Mouse (Mus musculus) embryonic facial prominence, embryonic 12.5 days (tissue): ENCODE measurements around the gene Igfn1. TPM values are rescaled to one million over a fixed set of nuclear protein-coding genes. Genes with fewer than 3 reads are reported as not detected.
A peak's percentile ranks its signal among the peaks of the same experiment; 100 is the strongest.

Source experiments
- ATAC-seq: fragments of 200-750 bp; cut with Nextera tagmentation; 2 replicates; pipeline ENCODE4 v1.8.0; 2017; ENCODE audit not compliant: insufficient number of reproducible peaks, insufficient read depth, low FRiP score, low TSS enrichment
- H3K27ac ChIP-seq: fragments of 300-500 bp; sonication (generic); 2 replicates; pipeline ENCODE4 v1.5.1; 2016; ENCODE audit warnings: mild to moderate bottlenecking
- H3K27me3 ChIP-seq: fragments of 300-500 bp; sonication (generic); 2 replicates; pipeline ENCODE4 v1.6.1; 2016; ENCODE audit warnings: mild to moderate bottlenecking, moderate library complexity
- H3K36me3 ChIP-seq: fragments of 300-500 bp; sonication (generic); 2 replicates; pipeline ENCODE4 v1.6.1; 2016; ENCODE audit warnings: mild to moderate bottlenecking
- H3K4me1 ChIP-seq: fragments of 300-500 bp; sonication (generic); 2 replicates; pipeline ENCODE4 v1.6.1; 2016
- H3K4me2 ChIP-seq: fragments of 300-500 bp; sonication (generic); replicated peaks from 2 replicates; pipeline ENCODE4 v1.6.1; 2016; ENCODE audit warnings: mild to moderate bottlenecking, moderate library complexity
- H3K4me3 ChIP-seq: fragments of 300-500 bp; sonication (generic); 2 replicates; pipeline ENCODE4 v1.5.1; 2016; ENCODE audit warnings: mild to moderate bottlenecking
- H3K9ac ChIP-seq: fragments of 300-500 bp; sonication (generic); 2 replicates; pipeline ENCODE4 v1.6.1; 2016; ENCODE audit warnings: mild to moderate bottlenecking, moderate library complexity
- H3K9me3 ChIP-seq: fragments of 300-500 bp; sonication (generic); 2 replicates; pipeline ENCODE4 v1.6.1; 2016; ENCODE audit warnings: mild to moderate bottlenecking, moderate library complexity
- WGBS: fragments of 180-500 bp; shearing (Covaris S2); methylation state at CpG from one replicate; pipeline ENCODE4 v1.1.7; 2016; 5-methylcytosine and 5-hydroxymethylcytosine counted together
- polyA plus RNA-seq: library from polyadenylated mRNA; unstranded; fragments of >200 nt; fragmentation: Nextera tagmentation; extraction: Ambion mirVana; gene quantifications from 2 replicates; pipeline ENCODE4 v1.2.1, GENCODE M21; 2016

Gene Igfn1
- polyA plus RNA-seq, 1 experiment from 2014 or later: 0.09 TPM

DNA sequence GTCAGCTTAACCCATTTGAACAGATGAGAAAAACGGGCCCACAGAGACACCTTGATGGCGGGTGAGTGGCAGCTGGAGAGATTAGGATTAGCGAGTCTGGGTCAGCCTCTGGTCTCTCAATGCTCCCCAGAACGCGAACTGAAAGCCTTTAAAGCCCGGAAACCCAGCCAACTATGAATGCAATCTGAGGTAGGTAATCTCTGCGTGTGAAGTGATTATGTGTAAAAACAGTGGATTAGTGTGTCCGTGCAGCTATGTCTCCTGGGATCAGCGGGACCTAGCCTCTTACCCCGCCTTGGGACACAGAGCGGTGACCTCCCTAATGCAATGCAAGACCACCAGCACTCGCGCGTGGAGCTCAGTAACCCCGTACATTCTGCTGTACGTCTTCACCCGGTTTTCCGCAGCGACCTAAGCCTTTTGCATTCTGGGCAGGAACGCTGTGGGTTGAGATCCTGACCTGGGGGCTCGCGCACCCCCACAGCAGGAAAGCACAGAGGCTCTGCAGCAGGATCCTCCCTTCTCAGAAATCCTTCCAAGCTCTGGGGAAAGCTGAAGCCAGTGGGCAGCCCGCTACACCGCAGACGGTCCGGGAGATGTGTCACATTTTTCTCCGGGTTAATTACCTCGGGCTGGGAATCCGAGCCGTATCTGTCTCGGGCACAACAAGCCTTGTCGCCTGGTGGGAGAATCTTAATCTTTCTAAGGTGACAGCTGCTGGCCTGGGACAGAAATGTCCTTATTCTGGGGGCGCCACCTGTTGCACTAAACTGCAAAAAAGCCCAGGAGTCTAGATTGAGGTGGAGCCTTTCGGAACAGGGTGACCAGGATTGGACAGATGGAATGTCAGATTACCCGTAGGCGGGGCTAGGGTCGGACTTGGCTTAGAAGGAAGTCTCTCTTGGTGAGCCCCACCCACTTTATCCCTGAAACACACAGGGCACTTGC is 1.3 kb upstream of the Igfn1 start, which contains the start of gene Tmem9:
Tmem9 (plus strand) TSS at position 940 of the 948 bp plus-strand sequence.
- Histone ChIP-seq H3K4me2 (peak within 1 kb of the TSS; percentile 73), H3K4me1 (0 out of 2 replicates have a peak, but pooled peaks cover 7% of the 10 kb centered on the region), H3K4me3 (peak within 1 kb of the TSS; percentile 40), H3K27me3 (peaks cover 20% of the 10 kb centered on the region), H3K27ac (no peak within 1 kb of the TSS), H3K36me3 (no peaks in the 10 kb centered on the region), H3K9me3 (no peaks in the 10 kb centered on the region), H3K9ac (0 out of 2 replicates have a peak within 1 kb of the TSS, but pooled peaks have one; percentile 3)
- WGBS: 2% methylated on average over 37 of the region's 37 CpGs
- ATAC-seq: peak; percentile 83

DNA sequence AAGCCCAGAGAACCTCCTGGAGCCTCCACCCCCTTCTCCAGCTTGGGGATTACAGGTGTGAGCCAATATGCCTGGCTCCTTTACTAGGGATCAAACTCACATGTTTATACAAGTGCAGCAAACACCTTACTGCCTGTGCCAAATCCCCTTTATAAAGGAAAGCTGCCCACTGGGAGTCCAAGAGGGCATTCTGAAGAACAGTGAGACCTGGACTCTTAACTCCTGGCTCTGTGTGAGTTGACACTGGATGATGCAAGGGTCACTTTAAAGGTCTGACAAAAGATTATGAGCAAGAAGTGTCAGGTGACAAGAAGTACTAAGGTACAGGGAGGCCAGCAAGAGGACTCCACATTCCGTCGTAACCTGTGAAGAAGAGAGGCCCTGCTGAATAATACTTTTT is 4.7 kb downstream of the Igfn1 start:
- Histone ChIP-seq H3K27me3 (peaks cover 8% of the 10 kb centered on the region), H3K36me3 (no peaks in the 10 kb centered on the region), H3K4me2 (no peak overlapping the region), H3K9ac (no peak overlapping the region), H3K9me3 (no peaks in the 10 kb centered on the region), H3K4me1 (no peaks in the 10 kb centered on the region), H3K4me3 (no peak overlapping the region), H3K27ac (no peak overlapping the region)
- 85% methylated on average over 2 of the region's 2 CpGs for WGBS
- ATAC-seq: no peak

- Histone ChIP-seq H3K27me3 (peaks cover 10% of the 10 kb centered on the region; the same call in 1 of the 2 replicates), H3K4me2 (no peak overlapping the region), H3K27ac (no peak overlapping the region), H3K4me3 (no peak overlapping the region), H3K4me1 (no peaks in the 10 kb centered on the region), H3K36me3 (no peaks in the 10 kb centered on the region), H3K9me3 (no peaks in the 10 kb centered on the region), H3K9ac (no peak overlapping the region)
- no peak for ATAC-seq
- WGBS: 58% methylated on average over 8 of the region's 8 CpGs
Measured at GRCm38 (mm10) chr1:135999720-136000287, 6.3 kb downstream of the Igfn1 start.

GRCm38 (mm10) chr1:135997537-135997936 is 8.6 kb downstream of the Igfn1 start:
- Histone ChIP-seq H3K4me2 (no peak overlapping the region), H3K4me1 (no peaks in the 10 kb centered on the region), H3K4me3 (no peak overlapping the region), H3K27ac (no peak overlapping the region), H3K9me3 (no peaks in the 10 kb centered on the region), H3K9ac (no peak overlapping the region), H3K27me3 (peaks cover 11% of the 10 kb centered on the region; the same call in 1 of the 2 replicates), H3K36me3 (no peaks in the 10 kb centered on the region)
- WGBS: 71% methylated on average over 7 of the region's 7 CpGs
- no peak for ATAC-seq

DNA sequence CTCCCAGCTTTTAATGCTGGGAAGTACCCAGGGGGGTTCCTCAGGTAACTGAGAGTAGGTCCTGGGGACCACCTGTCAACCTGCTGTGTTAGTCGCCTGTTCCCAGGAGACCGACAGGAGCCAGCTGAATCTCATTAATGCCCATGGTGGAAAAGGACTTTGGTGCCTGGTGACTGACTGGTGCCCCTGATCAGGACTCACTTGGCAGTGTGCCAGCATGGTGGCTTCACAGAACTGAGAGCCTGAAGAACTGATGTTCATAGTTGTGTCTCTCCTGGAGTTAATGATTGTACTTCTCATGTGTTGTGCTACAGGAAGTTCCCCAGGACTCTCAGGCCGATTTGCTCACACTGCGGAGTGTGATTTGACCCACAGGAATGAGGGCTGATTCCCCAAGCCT is 12.7 kb downstream of the Igfn1 start:
- H3K9ac ChIP-seq: no peak overlapping the region
- H3K4me3 ChIP-seq: no peak overlapping the region
- no peaks in the 10 kb centered on the region for H3K36me3 ChIP-seq
- H3K27ac ChIP-seq: no peak overlapping the region
- no peak for ATAC-seq
- WGBS: 70% methylated on average over 4 of the region's 4 CpGs
- H3K27me3 ChIP-seq: peaks cover 10% of the 10 kb centered on the region; the same call in 1 of the 2 replicates
- no peaks in the 10 kb centered on the region for H3K9me3 ChIP-seq
- no peaks in the 10 kb centered on the region for H3K4me1 ChIP-seq
- H3K4me2 ChIP-seq: no peak overlapping the region

- Histone ChIP-seq H3K9me3 (no peaks in the 10 kb centered on the region), H3K4me1 (no peaks in the 10 kb centered on the region), H3K4me3 (no peak overlapping the region), H3K27ac (no peak overlapping the region), H3K9ac (no peak overlapping the region), H3K4me2 (no peak overlapping the region), H3K27me3 (0 out of 2 replicates have a peak, but pooled peaks cover 1% of the 10 kb centered on the region), H3K36me3 (no peaks in the 10 kb centered on the region)
- ATAC-seq: no peak
Measured at GRCm38 (mm10) chr1:135989876-135990275, 16.3 kb downstream of the Igfn1 start.

DNA sequence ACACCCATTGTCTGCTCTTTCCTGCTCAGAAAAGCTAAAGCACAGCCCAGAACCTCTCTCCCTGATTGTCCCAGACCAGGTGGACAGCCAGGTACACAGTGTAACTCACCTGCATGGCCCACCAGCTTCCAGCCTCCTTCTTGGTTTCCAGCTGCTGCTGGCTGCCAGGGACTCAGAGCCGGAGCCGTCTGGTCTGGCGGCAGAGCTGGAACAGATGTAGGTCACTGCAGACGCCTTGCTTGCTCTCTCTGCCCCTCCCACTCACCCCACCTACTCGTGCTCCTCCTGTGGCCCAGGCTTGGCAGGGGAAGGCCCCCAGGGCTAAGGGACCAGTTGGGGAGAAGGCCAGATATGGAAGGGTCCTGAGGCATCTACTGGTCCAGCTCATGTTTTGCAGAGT is 22.0 kb downstream of the Igfn1 start:
- Histone ChIP-seq H3K9ac (no peak overlapping the region), H3K4me2 (no peak overlapping the region), H3K36me3 (no peaks in the 10 kb centered on the region), H3K4me3 (no peak overlapping the region), H3K4me1 (0 out of 2 replicates have a peak, but pooled peaks cover 3% of the 10 kb centered on the region), H3K27ac (no peak overlapping the region), H3K9me3 (no peaks in the 10 kb centered on the region), H3K27me3 (no peaks in the 10 kb centered on the region)
- ATAC-seq: no peak
- WGBS: 21% methylated on average over 5 of the region's 5 CpGs

DNA sequence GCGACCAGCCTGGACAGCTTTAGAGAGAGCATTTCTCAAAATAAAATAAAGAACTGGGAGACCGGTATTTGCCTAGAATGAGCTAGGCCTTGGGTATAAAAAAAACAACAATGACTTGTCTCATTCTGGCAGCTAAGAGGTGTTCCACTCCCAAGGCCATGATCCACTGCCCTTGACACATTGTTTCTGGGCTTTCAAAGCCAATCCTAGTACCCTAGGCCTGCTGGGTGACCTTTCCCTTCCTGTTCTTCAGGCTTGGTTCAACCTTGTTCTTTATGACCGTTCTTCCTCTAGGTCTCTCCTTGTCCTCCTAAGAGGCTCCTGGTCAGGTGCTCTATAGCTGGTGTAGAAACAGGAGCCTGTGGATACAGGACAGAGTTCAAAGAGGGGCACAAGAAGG is 33.6 kb downstream of the Igfn1 start:
- Histone ChIP-seq H3K4me1 (no peaks in the 10 kb centered on the region), H3K36me3 (no peaks in the 10 kb centered on the region), H3K27ac (no peak overlapping the region), H3K4me3 (no peak overlapping the region), H3K27me3 (no peaks in the 10 kb centered on the region), H3K9me3 (no peaks in the 10 kb centered on the region), H3K9ac (no peak overlapping the region), H3K4me2 (no peak overlapping the region)
- whole genome bisulfite sequencing: 90% methylated on average over 3 of the region's 3 CpGs
- ATAC-seq: no peak

GRCm38 (mm10) chr1:135970486-135970885 is 35.7 kb downstream of the Igfn1 start:
- no peak for ATAC-seq
- Histone ChIP-seq H3K4me3 (no peak overlapping the region), H3K4me1 (no peaks in the 10 kb centered on the region), H3K36me3 (no peaks in the 10 kb centered on the region), H3K4me2 (no peak overlapping the region), H3K27me3 (0 out of 2 replicates have a peak, but pooled peaks cover 3% of the 10 kb centered on the region), H3K9me3 (no peaks in the 10 kb centered on the region), H3K9ac (no peak overlapping the region), H3K27ac (no peak overlapping the region)
- 58% methylated on average over 2 of the region's 2 CpGs for WGBS

DNA sequence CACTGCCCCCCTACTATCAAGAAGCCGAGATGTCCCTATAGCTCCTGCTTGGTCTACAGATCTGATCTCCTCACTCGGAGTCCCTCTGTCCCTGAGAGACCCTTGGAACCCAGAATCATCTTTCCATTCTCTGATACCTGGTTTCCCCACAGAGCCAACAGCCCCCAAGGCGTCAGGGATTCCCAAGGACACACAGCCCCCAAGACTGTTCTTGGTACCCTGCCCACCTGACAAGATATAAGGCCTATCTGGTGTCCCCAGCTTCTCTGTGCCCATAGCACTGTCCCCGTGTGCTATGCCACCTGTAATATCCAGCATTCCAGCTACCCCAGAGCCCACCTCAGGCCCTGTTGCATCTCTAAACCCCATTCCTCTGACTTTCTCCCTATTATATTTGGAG is 38.4 kb downstream of the Igfn1 start:
- WGBS: 75% methylated on average over 4 of the region's 4 CpGs

DNA sequence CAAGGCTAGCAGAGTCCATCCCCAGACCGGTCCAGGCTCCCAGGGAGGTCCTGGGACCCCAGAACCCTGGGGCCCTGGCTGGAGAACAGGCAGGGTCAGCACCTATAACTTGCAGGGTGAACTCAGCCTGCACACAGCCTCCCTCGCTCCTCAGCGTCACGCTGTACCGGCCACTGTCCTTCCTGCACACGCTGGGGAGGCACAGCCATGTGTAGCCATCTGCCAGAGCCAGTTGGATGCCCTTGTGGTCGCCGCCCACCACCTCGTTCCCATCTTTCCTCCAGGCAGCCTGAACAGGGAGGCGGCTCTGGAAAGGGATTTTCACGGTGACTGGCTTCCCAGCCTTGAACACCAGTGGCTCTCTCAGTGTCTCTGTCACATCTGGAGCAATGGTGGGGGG is 41.6 kb downstream of the Igfn1 start:
- no peaks in the 10 kb centered on the region for H3K36me3 ChIP-seq
- no peak for ATAC-seq
- no peaks in the 10 kb centered on the region for H3K9me3 ChIP-seq
- 0 out of 2 replicates have a peak, but pooled peaks cover 3% of the 10 kb centered on the region for H3K27me3 ChIP-seq
- 75% methylated on average over 11 of the region's 11 CpGs for WGBS
- no peak overlapping the region for H3K4me2 ChIP-seq
- no peak overlapping the region for H3K9ac ChIP-seq
- no peak overlapping the region for H3K4me3 ChIP-seq
- H3K4me1 ChIP-seq: no peaks in the 10 kb centered on the region
- H3K27ac ChIP-seq: no peak overlapping the region

More for the DNA sequence above, 38.4 kb downstream of the Igfn1 start:
- no peak for ATAC-seq
- Histone ChIP-seq H3K27ac (no peak overlapping the region), H3K4me3 (no peak overlapping the region), H3K27me3 (0 out of 2 replicates have a peak, but pooled peaks cover 3% of the 10 kb centered on the region), H3K9me3 (no peaks in the 10 kb centered on the region), H3K36me3 (no peaks in the 10 kb centered on the region), H3K4me1 (no peaks in the 10 kb centered on the region), H3K4me2 (no peak overlapping the region), H3K9ac (no peak overlapping the region)

DNA sequence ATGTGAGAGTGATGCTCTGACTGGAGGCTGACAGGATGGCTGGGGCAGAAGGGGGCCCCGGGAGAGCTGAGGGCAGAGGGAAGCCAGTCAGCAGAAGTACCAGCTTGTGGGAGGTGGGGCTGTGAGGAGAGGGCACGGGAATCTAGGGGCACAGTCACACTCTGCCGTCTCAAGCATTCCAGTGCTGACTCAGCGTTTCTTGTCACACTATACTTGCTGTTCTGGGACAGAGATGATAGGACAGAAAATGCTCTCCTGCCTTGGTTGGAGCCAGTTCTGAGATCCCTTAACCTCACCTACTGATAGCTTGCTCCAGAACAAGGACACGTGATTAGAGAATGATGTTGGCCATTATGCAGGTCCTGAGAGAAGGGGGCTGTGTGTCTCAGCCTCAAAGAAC is 43.0 kb downstream of the Igfn1 start:
- Histone ChIP-seq H3K4me1 (no peaks in the 10 kb centered on the region), H3K9ac (no peak overlapping the region), H3K9me3 (no peaks in the 10 kb centered on the region), H3K27me3 (0 out of 2 replicates have a peak, but pooled peaks cover 3% of the 10 kb centered on the region), H3K4me3 (no peak overlapping the region), H3K4me2 (no peak overlapping the region), H3K27ac (no peak overlapping the region), H3K36me3 (no peaks in the 10 kb centered on the region)
- WGBS: 70% methylated on average over 5 of the region's 5 CpGs
- ATAC-seq: no peak
